Mouse (Mus musculus) forebrain, embryonic 13.5 days (tissue): ENCODE measurements around the gene Ncam2. TPM values are rescaled to one million over a fixed set of nuclear protein-coding genes. Genes with fewer than 3 reads are reported as not detected.
"Not testable (repeated sequence)": the region's sequence is repeated elsewhere in the genome, so short reads cannot be mapped to it uniquely, and the experiment has no call there.

ENCODE experiments used
- ATAC-seq: fragments of 200-750 bp; cut with Nextera tagmentation; 2 replicates; pipeline ENCODE4 v1.8.0; 2017
- H3K27ac ChIP-seq: fragments of 300-500 bp; sonication (generic); 2 replicates; pipeline ENCODE4 v1.5.1; 2015; ENCODE audit warnings: inconsistent platforms, mild to moderate bottlenecking, moderate library complexity
- H3K27me3 ChIP-seq: fragments of 300-500 bp; sonication (generic); 2 replicates; pipeline ENCODE4 v1.6.1; 2015; ENCODE audit warnings: mild to moderate bottlenecking, inconsistent platforms
- H3K36me3 ChIP-seq: fragments of 300-500 bp; sonication (generic); 2 replicates; pipeline ENCODE4 v1.6.1; 2015; ENCODE audit warnings: mild to moderate bottlenecking, inconsistent platforms; ENCODE audit not compliant: poor library complexity, severe bottlenecking
- H3K4me1 ChIP-seq: fragments of 300-500 bp; sonication (generic); 2 replicates; pipeline ENCODE4 v1.6.1; 2015; ENCODE audit warnings: inconsistent platforms
- H3K4me2 ChIP-seq: fragments of 300-500 bp; sonication (generic); 2 replicates; pipeline ENCODE4 v1.6.1; 2015; ENCODE audit warnings: inconsistent platforms, mild to moderate bottlenecking, moderate library complexity
- H3K4me3 ChIP-seq: fragments of 300-500 bp; sonication (generic); 2 replicates; pipeline ENCODE4 v1.5.1; 2015; ENCODE audit warnings: mild to moderate bottlenecking, inconsistent platforms
- H3K9ac ChIP-seq: fragments of 300-500 bp; sonication (generic); 2 replicates; pipeline ENCODE4 v1.6.1; 2015; ENCODE audit warnings: mild to moderate bottlenecking, inconsistent platforms
- H3K9me3 ChIP-seq: fragments of 300-500 bp; sonication (generic); replicated peaks from 2 replicates; pipeline ENCODE4 v1.6.1; 2016; ENCODE audit warnings: inconsistent platforms
- WGBS: fragments of 180-500 bp; shearing (Covaris S2); methylation state at CpG from one replicate; pipeline ENCODE4 v1.1.7; 2015; 5-methylcytosine and 5-hydroxymethylcytosine counted together
- polyA plus RNA-seq: library from polyadenylated mRNA; unstranded; fragments of >200 nt; fragmentation: Nextera tagmentation; extraction: Ambion mirVana; gene quantifications from 2 replicates; pipeline ENCODE4 v1.2.1, GENCODE M21; 2015

Ncam2 gene
- polyA plus RNA-seq, 1 experiment from 2014 or later, result 5.7 TPM

- WGBS, result 65% methylated on average over 1 of the region's 1 CpGs
- no peaks in the 10 kb centered on the region for H3K9me3 ChIP-seq
- H3K27ac ChIP-seq, result no peak overlapping the region
- no peaks in the 10 kb centered on the region for H3K4me1 ChIP-seq
- no peak overlapping the region for H3K4me2 ChIP-seq
- no peak overlapping the region for H3K4me3 ChIP-seq
- H3K36me3 ChIP-seq, result no peaks in the 10 kb centered on the region
- ATAC-seq, result no peak
- no peak overlapping the region for H3K9ac ChIP-seq
- H3K27me3 ChIP-seq, result no peaks in the 10 kb centered on the region
Measured at GRCm38 (mm10) chr16:81319037-81319436, 118.5 kb downstream of the Ncam2 start.

- ATAC-seq, result peak; percentile 78
- no peaks in the 10 kb centered on the region for H3K9me3 ChIP-seq
- no peaks in the 10 kb centered on the region for H3K27me3 ChIP-seq
- no peak overlapping the region for H3K4me2 ChIP-seq
- H3K27ac ChIP-seq, result no peak overlapping the region
- 23% methylated on average over 2 of the region's 2 CpGs for WGBS
- H3K4me3 ChIP-seq, result no peak overlapping the region
- no peaks in the 10 kb centered on the region for H3K4me1 ChIP-seq
- no peak overlapping the region for H3K9ac ChIP-seq
- H3K36me3 ChIP-seq, result no peaks in the 10 kb centered on the region
Measured at GRCm38 (mm10) chr16:81330539-81330938, 130.0 kb downstream of the Ncam2 start.

- H3K4me2 ChIP-seq, result no peak overlapping the region
- H3K4me1 ChIP-seq, result no peaks in the 10 kb centered on the region
- ATAC-seq, result no peak
- no peaks in the 10 kb centered on the region for H3K27me3 ChIP-seq
- 68% methylated on average over 2 of the region's 2 CpGs for WGBS
- no peaks in the 10 kb centered on the region for H3K36me3 ChIP-seq
- no peak overlapping the region for H3K4me3 ChIP-seq
- H3K9ac ChIP-seq, result no peak overlapping the region
- H3K27ac ChIP-seq, result no peak overlapping the region
- no peaks in the 10 kb centered on the region for H3K9me3 ChIP-seq
Measured at GRCm38 (mm10) chr16:81365901-81366300, 165.4 kb downstream of the Ncam2 start.

DNA sequence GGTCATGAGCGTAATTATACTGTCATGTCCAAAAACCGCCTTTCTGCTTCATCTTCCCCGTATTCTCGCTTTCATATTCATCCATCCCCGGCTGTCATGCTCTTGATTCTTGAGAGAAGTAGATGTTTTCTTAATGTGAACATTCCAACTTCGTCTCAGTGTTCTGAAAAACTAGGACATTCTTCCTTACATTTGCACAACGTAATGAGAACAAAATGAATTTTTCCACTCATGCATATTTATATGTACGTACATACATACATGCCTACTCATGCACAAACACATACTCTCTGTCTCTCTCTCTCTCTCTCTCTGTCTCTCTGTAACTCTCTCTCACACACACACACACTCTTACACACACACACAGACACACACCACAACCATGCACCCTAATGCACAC is 173.7 kb downstream of the Ncam2 start:
- no peaks in the 10 kb centered on the region for H3K36me3 ChIP-seq
- WGBS, result 91% methylated on average over 8 of the region's 8 CpGs
- H3K4me3 ChIP-seq, result no peak overlapping the region
- no peak overlapping the region for H3K27ac ChIP-seq
- no peaks in the 10 kb centered on the region for H3K27me3 ChIP-seq
- H3K4me2 ChIP-seq, result no peak overlapping the region
- no peak overlapping the region for H3K9ac ChIP-seq
- H3K4me1 ChIP-seq, result no peaks in the 10 kb centered on the region
- ATAC-seq, result no peak
- H3K9me3 ChIP-seq, result no peaks in the 10 kb centered on the region

- H3K4me3 ChIP-seq, result no peak overlapping the region
- no peaks in the 10 kb centered on the region for H3K9me3 ChIP-seq
- H3K36me3 ChIP-seq, result no peaks in the 10 kb centered on the region
- no peaks in the 10 kb centered on the region for H3K27me3 ChIP-seq
- peak; percentile 78 for ATAC-seq
- no peak overlapping the region for H3K9ac ChIP-seq
- 0 out of 2 replicates have a peak, but pooled peaks cover 2% of the 10 kb centered on the region for H3K4me1 ChIP-seq
- 44% methylated on average over 4 of the region's 4 CpGs for WGBS
- H3K4me2 ChIP-seq, result no peak overlapping the region
- no peak overlapping the region for H3K27ac ChIP-seq
Measured at GRCm38 (mm10) chr16:81380434-81380833, 179.9 kb downstream of the Ncam2 start.

GRCm38 (mm10) chr16:81388646-81389045 is 188.1 kb downstream of the Ncam2 start:
- no peaks in the 10 kb centered on the region for H3K27me3 ChIP-seq
- no peaks in the 10 kb centered on the region for H3K4me1 ChIP-seq
- no peak overlapping the region for H3K27ac ChIP-seq
- WGBS, result 43% methylated on average over 2 of the region's 2 CpGs
- H3K36me3 ChIP-seq, result no peaks in the 10 kb centered on the region
- no peak overlapping the region for H3K9ac ChIP-seq
- no peak overlapping the region for H3K4me3 ChIP-seq
- H3K9me3 ChIP-seq, result no peaks in the 10 kb centered on the region
- no peak for ATAC-seq
- H3K4me2 ChIP-seq, result no peak overlapping the region

- H3K4me2 ChIP-seq, result no peak overlapping the region
- H3K36me3 ChIP-seq, result peaks cover 4% of the 10 kb centered on the region; the same call in 1 of the 2 replicates
- no peaks in the 10 kb centered on the region for H3K27me3 ChIP-seq
- H3K27ac ChIP-seq, result no peak overlapping the region
- H3K4me3 ChIP-seq, result no peak overlapping the region
- WGBS, result 88% methylated on average over 7 of the region's 7 CpGs
- no peaks in the 10 kb centered on the region for H3K4me1 ChIP-seq
- no peak overlapping the region for H3K9ac ChIP-seq
- ATAC-seq, result no peak
- no peaks in the 10 kb centered on the region for H3K9me3 ChIP-seq
Measured at GRCm38 (mm10) chr16:81434559-81434958, 234.1 kb downstream of the Ncam2 start.

GRCm38 (mm10) chr16:81437091-81437867 is 236.8 kb downstream of the Ncam2 start:
- Histone ChIP-seq H3K27ac (no peak overlapping the region), H3K4me2 (no peak overlapping the region), H3K36me3 (peaks cover 4% of the 10 kb centered on the region; the same call in 1 of the 2 replicates), H3K9ac (no peak overlapping the region), H3K9me3 (no peaks in the 10 kb centered on the region), H3K27me3 (no peaks in the 10 kb centered on the region), H3K4me3 (no peak overlapping the region), H3K4me1 (no peaks in the 10 kb centered on the region)
- ATAC-seq, result no peak
- 93% methylated on average over 5 of the region's 5 CpGs for WGBS

DNA sequence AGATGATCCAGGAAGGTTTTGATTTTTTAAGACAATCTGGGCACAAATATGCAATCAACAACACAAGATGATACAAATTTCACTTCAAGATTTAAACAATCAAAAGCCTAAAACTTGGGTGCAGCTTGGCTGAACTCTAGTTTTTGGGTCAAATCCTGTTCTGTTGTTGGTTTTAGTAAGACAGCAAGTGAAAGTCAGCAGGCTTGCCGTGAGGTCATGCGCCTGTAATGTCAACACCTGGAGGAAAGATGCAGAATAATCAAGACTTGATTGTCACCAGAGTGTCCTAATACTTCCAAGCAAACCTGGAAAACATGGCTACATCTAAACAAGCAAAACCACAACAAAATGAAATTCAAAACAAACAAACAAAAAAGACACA is 237.4 kb downstream of the Ncam2 start:
- Histone ChIP-seq H3K4me3 (no peak overlapping the region), H3K27me3 (no peaks in the 10 kb centered on the region), H3K27ac (no peak overlapping the region), H3K4me2 (no peak overlapping the region), H3K9me3 (no peaks in the 10 kb centered on the region), H3K4me1 (no peaks in the 10 kb centered on the region), H3K9ac (no peak overlapping the region), H3K36me3 (peaks cover 4% of the 10 kb centered on the region; the same call in 1 of the 2 replicates)
- 94% methylated on average over 2 of the region's 2 CpGs for WGBS
- ATAC-seq, result no peak

DNA sequence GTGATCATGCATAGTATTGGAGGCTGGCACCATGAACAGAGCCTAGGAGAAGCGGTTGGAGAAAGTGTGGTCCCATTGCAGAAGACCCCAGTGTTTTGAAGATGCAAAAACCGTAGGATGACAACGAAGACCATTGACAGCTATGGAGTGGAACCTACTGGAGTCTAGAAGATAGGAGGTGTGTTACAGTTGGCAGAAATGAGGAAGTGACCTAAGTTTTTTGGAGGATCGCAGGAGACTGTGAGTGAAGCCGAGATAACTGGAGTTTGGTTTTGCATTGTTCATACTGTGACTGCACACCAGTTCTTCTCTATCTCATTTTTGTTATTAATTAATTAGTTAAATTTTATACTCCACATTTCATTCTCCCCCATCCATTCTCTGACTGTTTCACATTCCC is 250.4 kb downstream of the Ncam2 start:
- Histone ChIP-seq H3K27ac (no peak overlapping the region), H3K4me1 (no peaks in the 10 kb centered on the region), H3K9ac (no peak overlapping the region), H3K4me3 (no peak overlapping the region), H3K36me3 (no peaks in the 10 kb centered on the region), H3K9me3 (no peaks in the 10 kb centered on the region), H3K4me2 (no peak overlapping the region), H3K27me3 (no peaks in the 10 kb centered on the region)
- 96% methylated on average over 5 of the region's 5 CpGs for WGBS
- ATAC-seq, result no peak

DNA sequence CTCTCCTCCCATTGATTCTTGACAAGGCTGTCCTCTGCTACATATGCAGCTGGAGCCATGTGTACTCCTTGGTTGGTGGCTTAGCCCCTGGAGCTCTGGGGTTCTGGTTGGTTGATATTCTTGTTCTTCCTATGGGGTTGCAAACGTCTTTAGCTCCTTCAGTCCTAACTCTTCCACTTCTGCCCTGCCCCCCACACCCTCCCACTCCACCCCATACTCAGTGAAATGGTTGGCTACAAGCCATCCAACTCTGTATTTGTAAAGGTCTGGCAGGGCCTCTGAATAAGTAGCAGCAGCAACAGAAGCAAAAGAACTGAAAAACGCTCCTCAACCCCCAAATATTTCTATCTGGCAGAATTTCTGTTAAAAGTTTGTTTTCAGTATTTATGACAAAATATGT is 252.5 kb downstream of the Ncam2 start:
- Histone ChIP-seq H3K27me3 (no peaks in the 10 kb centered on the region), H3K4me2 (no peak overlapping the region), H3K9me3 (no peaks in the 10 kb centered on the region), H3K4me3 (no peak overlapping the region), H3K9ac (no peak overlapping the region), H3K27ac (no peak overlapping the region), H3K4me1 (no peaks in the 10 kb centered on the region), H3K36me3 (no peaks in the 10 kb centered on the region)
- no peak for ATAC-seq
- 71% methylated on average over 2 of the region's 2 CpGs for WGBS

GRCm38 (mm10) chr16:81454472-81454871 is 254.0 kb downstream of the Ncam2 start:
- Histone ChIP-seq H3K9ac (no peak overlapping the region), H3K27ac (no peak overlapping the region), H3K36me3 (no peaks in the 10 kb centered on the region), H3K4me2 (no peak overlapping the region), H3K9me3 (no peaks in the 10 kb centered on the region), H3K27me3 (no peaks in the 10 kb centered on the region), H3K4me1 (no peaks in the 10 kb centered on the region), H3K4me3 (no peak overlapping the region)
- WGBS, result 95% methylated on average over 2 of the region's 2 CpGs
- ATAC-seq, result no peak

DNA sequence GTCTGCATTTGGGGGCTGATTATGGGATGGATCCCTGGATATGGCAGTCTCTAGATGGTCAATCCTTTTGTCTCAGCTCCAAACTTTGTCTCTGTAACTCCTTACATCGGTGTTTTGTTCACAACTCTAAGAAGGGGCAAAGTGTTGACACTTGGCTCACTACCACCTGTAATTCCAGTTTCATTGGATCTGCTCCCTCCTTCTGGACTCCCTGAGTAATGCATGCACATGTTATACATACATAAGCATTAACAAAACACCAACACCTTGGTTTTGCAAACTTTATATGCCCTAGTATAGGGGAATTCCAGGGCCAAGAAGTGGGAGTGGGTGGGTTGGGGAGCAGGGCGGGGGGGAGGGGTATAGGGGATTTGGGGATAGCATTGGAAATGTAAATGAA is 262.2 kb downstream of the Ncam2 start:
- 90% methylated on average over 2 of the region's 2 CpGs for WGBS
- H3K36me3 ChIP-seq, ATAC-seq, H3K27ac ChIP-seq, H3K9me3 ChIP-seq, H3K27me3 ChIP-seq, H3K9ac ChIP-seq, H3K4me3 ChIP-seq, H3K4me2 ChIP-seq, H3K4me1 ChIP-seq: not testable (repeated sequence)
